Mouse (Mus musculus) spleen, adult 2 months (tissue): ENCODE measurements around the gene Parp14. TPM values are rescaled to one million over a fixed set of nuclear protein-coding genes. Genes with fewer than 3 reads are reported as not detected.

ENCODE experiments used
- DNase-seq, 2 experiments: peaks; one replicate each; pipeline versions ENCODE4 v3.0.0 to v3.0.0-alpha.2; 2012 to 2021; ENCODE audit warnings: low spot score in 2 of 2, low read depth in 1 of 2
- H3K27ac ChIP-seq: fragments of 200-500 bp; 2 replicates; pipeline ENCODE4 v1.5.1; 2012; ENCODE audit warnings: low read length, inconsistent platforms; ENCODE audit not compliant: insufficient read depth
- H3K27me3 ChIP-seq: fragments of 200-500 bp; 2 replicates; pipeline ENCODE4 v1.6.1; 2012; ENCODE audit warnings: mild to moderate bottlenecking, moderate library complexity, low read length, inconsistent platforms; ENCODE audit not compliant: control insufficient read depth, insufficient read depth
- H3K36me3 ChIP-seq: fragments of 200-500 bp; 2 replicates; pipeline ENCODE4 v1.6.1; 2012; ENCODE audit warnings: mild to moderate bottlenecking, low read length, inconsistent platforms; ENCODE audit not compliant: control insufficient read depth, insufficient read depth
- H3K4me1 ChIP-seq: fragments of 200-500 bp; 2 replicates; pipeline ENCODE4 v1.6.1; 2011; ENCODE audit warnings: inconsistent platforms; ENCODE audit not compliant: control insufficient read depth, insufficient read depth, insufficient read length
- H3K4me3 ChIP-seq: fragments of 200-500 bp; 2 replicates; pipeline ENCODE4 v1.5.1; 2011; ENCODE audit warnings: mild to moderate bottlenecking, inconsistent platforms; ENCODE audit not compliant: insufficient read depth, insufficient read length; ENCODE audit errors: extremely low read depth
- CTCF ChIP-seq: fragments of 200-500 bp; IDR thresholded peaks from 2 replicates; pipeline ENCODE4 v1.5.1; 2011; ENCODE audit warnings: mild to moderate bottlenecking, inconsistent platforms; ENCODE audit not compliant: insufficient read depth, insufficient read length, insufficient replicate concordance; ENCODE audit errors: extremely low read depth
- POLR2A ChIP-seq: fragments of 200-500 bp; IDR thresholded peaks from 2 replicates; pipeline ENCODE4 v1.6.1; 2011; ENCODE audit warnings: low read depth, low read length, inconsistent platforms
- WGBS: fragments of 180-500 bp; shearing (Covaris S2); methylation state at CpG from one replicate; pipeline ENCODE4 v1.1.7; 2018; 5-methylcytosine and 5-hydroxymethylcytosine counted together
- polyA plus RNA-seq: library from polyadenylated mRNA; depleted of rRNA; stranded (reverse); fragments of >200 nt; gene quantifications from 2 replicates; pipeline ENCODE4 v1.2.3, GENCODE M21; 2012

Parp14 gene
- polyA plus RNA-seq, 1 experiment, result 8.0 TPM

GRCm38 (mm10) chr16:35871898-35872297 lies 554 bp upstream of the Parp14 start:
- Histone ChIP-seq H3K27ac (peak overlapping the region; percentile 82), H3K4me1 (peaks cover 7% of the 10 kb centered on the region; the same call in 1 of the 2 replicates), H3K36me3 (0 out of 2 replicates have a peak, but pooled peaks cover 1% of the 10 kb centered on the region), H3K4me3 (peak overlapping the region; percentile 79), H3K27me3 (no peaks in the 10 kb centered on the region)
- WGBS, result 14% methylated on average over 12 of the region's 12 CpGs
- peak in 1 of 2 experiments; percentile 18 for DNase-seq
- TF ChIP-seq POLR2A (no peak), CTCF (no peak)

- TF ChIP-seq POLR2A, result no peak
- TF ChIP-seq CTCF, result no peak
- no peak for DNase-seq
- 2% methylated on average over 12 of the region's 12 CpGs for WGBS
- H3K27me3 ChIP-seq, result no peaks in the 10 kb centered on the region
- peak overlapping the region; percentile 79 for H3K4me3 ChIP-seq
- H3K4me1 ChIP-seq, result peaks cover 7% of the 10 kb centered on the region; the same call in 1 of the 2 replicates
- H3K36me3 ChIP-seq, result peaks cover 6% of the 10 kb centered on the region
- peak overlapping the region; percentile 82 for H3K27ac ChIP-seq
Measured at GRCm38 (mm10) chr16:35870581-35871047, 730 bp downstream of the Parp14 start.

GRCm38 (mm10) chr16:35869656-35870055 lies 1.7 kb downstream of the Parp14 start:
- DNase-seq, result no peak
- WGBS, result 24% methylated on average over 6 of the region's 6 CpGs
- Histone ChIP-seq H3K27ac (peak overlapping the region; percentile 51), H3K4me1 (peaks cover 7% of the 10 kb centered on the region; the same call in 1 of the 2 replicates), H3K27me3 (no peaks in the 10 kb centered on the region), H3K4me3 (peak overlapping the region; percentile 18), H3K36me3 (peaks cover 14% of the 10 kb centered on the region)
- TF ChIP-seq POLR2A, result no peak
- TF ChIP-seq CTCF, result no peak

- H3K4me1 ChIP-seq, result peaks cover 7% of the 10 kb centered on the region; the same call in 1 of the 2 replicates
- TF ChIP-seq POLR2A (no peak), CTCF (no peak)
- DNase-seq, result no peak
- H3K27me3 ChIP-seq, result no peaks in the 10 kb centered on the region
- 5% methylated on average over 3 of the region's 3 CpGs for WGBS
- peak overlapping the region; percentile 36; the same call in 1 of the 2 replicates for H3K4me3 ChIP-seq
- H3K36me3 ChIP-seq, result peaks cover 19% of the 10 kb centered on the region
- H3K27ac ChIP-seq, result peak overlapping the region; percentile 51
Measured at GRCm38 (mm10) chr16:35869126-35869525, 2.2 kb downstream of the Parp14 start.

- TF ChIP-seq POLR2A (no peak), CTCF (no peak)
- no peak for DNase-seq
- Histone ChIP-seq H3K36me3 (peaks cover 26% of the 10 kb centered on the region), H3K27me3 (no peaks in the 10 kb centered on the region), H3K27ac (no peak overlapping the region), H3K4me1 (peaks cover 7% of the 10 kb centered on the region; the same call in 1 of the 2 replicates), H3K4me3 (no peak overlapping the region)
- WGBS, result 88% methylated on average over 11 of the region's 11 CpGs
Measured at GRCm38 (mm10) chr16:35867726-35868125, 3.6 kb downstream of the Parp14 start.

GRCm38 (mm10) chr16:35862057-35862456 lies 9.3 kb downstream of the Parp14 start:
- Histone ChIP-seq H3K4me1 (no peaks in the 10 kb centered on the region), H3K36me3 (peaks cover 60% of the 10 kb centered on the region), H3K4me3 (no peak overlapping the region), H3K27ac (no peak overlapping the region), H3K27me3 (no peaks in the 10 kb centered on the region)
- TF ChIP-seq POLR2A (no peak), CTCF (peak; percentile 19; the same call in 1 of the 2 replicates)
- 95% methylated on average over 1 of the region's 1 CpGs for WGBS
- DNase-seq, result no peak

- Histone ChIP-seq H3K27me3 (no peaks in the 10 kb centered on the region), H3K4me3 (no peak overlapping the region), H3K4me1 (no peaks in the 10 kb centered on the region), H3K36me3 (peaks cover 58% of the 10 kb centered on the region), H3K27ac (no peak overlapping the region)
- DNase-seq, result no peak
- 90% methylated on average over 16 of the region's 16 CpGs for WGBS
- no peak for TF ChIP-seq CTCF
- no peak for TF ChIP-seq POLR2A
Measured at GRCm38 (mm10) chr16:35860236-35860635, 11.1 kb downstream of the Parp14 start.
